Mouse (Mus musculus) MEL (cell line): ENCODE results near the gene Neurod4. TPM values are rescaled to one million over a fixed set of nuclear protein-coding genes. Genes with fewer than 3 reads are reported as not detected.

Experiments
- DNase-seq: peaks from one replicate; pipeline ENCODE4 v3.0.0; 2011; ENCODE audit warnings: low read depth, low spot score
- H3K27ac ChIP-seq: 2 replicates; pipeline ENCODE4 v1.5.1; 2012; ENCODE audit warnings: low read depth, mild to moderate bottlenecking, control low read depth, low read length, moderate library complexity; ENCODE audit not compliant: control insufficient read depth
- H3K27me3 ChIP-seq, 2 experiments: fragments of 150-350 bp in 1 of 2; sonication (generic) in 1 of 2; 2 replicates each; pipeline ENCODE4 v1.6.1; 2012; ENCODE audit warnings: low read length in 2 of 2, mild to moderate bottlenecking in 2 of 2, improper control_type of control experiment in 1 of 2, moderate library complexity in 1 of 2; ENCODE audit not compliant: insufficient read depth in 2 of 2, control insufficient read depth in 1 of 2
- H3K36me3 ChIP-seq, 2 experiments: 2 replicates each; pipeline ENCODE4 v1.6.1; 2012 to 2014; ENCODE audit warnings: low read length in 2 of 2, improper control_type of control experiment in 1 of 2, inconsistent platforms in 1 of 2, mild to moderate bottlenecking in 1 of 2; ENCODE audit not compliant: insufficient read depth in 2 of 2, control insufficient read depth in 1 of 2
- H3K4me1 ChIP-seq, 2 experiments: fragments of 150-350 bp in 1 of 2; sonication (generic) in 1 of 2; 2 replicates each; pipeline ENCODE4 v1.6.1; 2012; ENCODE audit warnings: low read length in 2 of 2, improper control_type of control experiment in 1 of 2, mild to moderate bottlenecking in 1 of 2; ENCODE audit not compliant: insufficient read depth in 2 of 2, control insufficient read depth in 1 of 2
- H3K4me3 ChIP-seq, 2 experiments: fragments of 150-350 bp in 1 of 2; sonication (generic) in 1 of 2; 2 replicates each; pipeline ENCODE4 v1.5.1; 2012; ENCODE audit warnings: low read depth in 2 of 2, low read length in 2 of 2, mild to moderate bottlenecking in 2 of 2, moderate library complexity in 2 of 2, control low read depth in 1 of 2, improper control_type of control experiment in 1 of 2; ENCODE audit not compliant: control insufficient read depth in 1 of 2, insufficient read depth in 1 of 2
- H3K79me2 ChIP-seq: 2 replicates; pipeline ENCODE4 v1.6.1; 2012; ENCODE audit warnings: mild to moderate bottlenecking, low read length, moderate library complexity; ENCODE audit not compliant: control insufficient read depth, poor library complexity, insufficient read depth
- H3K9ac ChIP-seq: 2 replicates; pipeline ENCODE4 v1.6.1; 2012; ENCODE audit warnings: low read depth, mild to moderate bottlenecking, control low read depth, low read length, moderate library complexity; ENCODE audit not compliant: control insufficient read depth, poor library complexity, severe bottlenecking
- H3K9me3 ChIP-seq: fragments of 150-350 bp; sonication (generic); replicated peaks from 2 replicates; pipeline ENCODE4 v1.6.1; 2012; ENCODE audit warnings: mild to moderate bottlenecking, low read length, improper control_type of control experiment, moderate library complexity; ENCODE audit not compliant: insufficient read depth
- CHD2 ChIP-seq: IDR thresholded peaks from 2 replicates; pipeline ENCODE4 v1.6.1; 2011; ENCODE audit warnings: low read length, improper control_type of control experiment
- CTCF ChIP-seq, 3 experiments: IDR thresholded peaks in 2 of 3; conservative IDR thresholded peaks in 1 of 3; 2 replicates each; pipeline ENCODE4 v1.5.1; 2011 to 2012; ENCODE audit warnings: low read length in 3 of 3, low read depth in 2 of 3, mild to moderate bottlenecking in 2 of 3, improper control_type of control experiment in 1 of 3, inconsistent platforms in 1 of 3, mixed read lengths in 1 of 3, moderate library complexity in 1 of 3; ENCODE audit not compliant: control insufficient read depth in 1 of 3, insufficient read depth in 1 of 3, poor library complexity in 1 of 3, severe bottlenecking in 1 of 3
- E2F4 ChIP-seq: IDR thresholded peaks from 2 replicates; pipeline ENCODE4 v1.6.1; 2011; ENCODE audit warnings: low read depth, low read length, improper control_type of control experiment, borderline replicate concordance
- EP300 ChIP-seq, 2 experiments: IDR thresholded peaks; 2 replicates each; pipeline ENCODE4 v1.6.1; 2011; ENCODE audit warnings: improper control_type of control experiment in 2 of 2, low read length in 2 of 2, low read depth in 1 of 2, mild to moderate bottlenecking in 1 of 2
- ETS1 ChIP-seq: IDR thresholded peaks from 2 replicates; pipeline ENCODE4 v1.6.1; 2012; ENCODE audit warnings: low read depth, mild to moderate bottlenecking, inconsistent platforms, low read length, improper control_type of control experiment, moderate library complexity
- GABPA ChIP-seq: IDR thresholded peaks from 2 replicates; pipeline ENCODE4 v1.6.1; 2012; ENCODE audit warnings: low read depth, mild to moderate bottlenecking, inconsistent platforms, low read length, improper control_type of control experiment, moderate library complexity
- GATA1 ChIP-seq: IDR thresholded peaks from 2 replicates; pipeline ENCODE4 v1.6.1; 2011; ENCODE audit warnings: low read depth, low read length, improper control_type of control experiment
- KAT2A ChIP-seq: conservative IDR thresholded peaks from 2 replicates; pipeline ENCODE4 v1.6.1; 2012; ENCODE audit warnings: low read depth, low read length, improper control_type of control experiment, inconsistent platforms
- MAFK ChIP-seq: IDR thresholded peaks from 2 replicates; pipeline ENCODE4 v1.6.1; 2011; ENCODE audit warnings: low read depth, mild to moderate bottlenecking, low read length, improper control_type of control experiment, borderline replicate concordance
- MAX ChIP-seq: IDR thresholded peaks from 2 replicates; pipeline ENCODE4 v1.6.1; 2011; ENCODE audit warnings: low read length, improper control_type of control experiment
- MXI1 ChIP-seq: IDR thresholded peaks from 2 replicates; pipeline ENCODE4 v1.6.1; 2011; ENCODE audit warnings: mild to moderate bottlenecking, low read depth, low read length, improper control_type of control experiment
- MYB ChIP-seq: IDR thresholded peaks from 2 replicates; pipeline ENCODE4 v1.6.1; 2011; ENCODE audit warnings: mild to moderate bottlenecking, low read depth, low read length, improper control_type of control experiment
- MYC ChIP-seq: IDR thresholded peaks from 2 replicates; pipeline ENCODE4 v1.6.1; 2011; ENCODE audit warnings: low read depth, mild to moderate bottlenecking, low read length, improper control_type of control experiment, moderate library complexity
- POLR2AphosphoS5 ChIP-seq: IDR thresholded peaks from 2 replicates; pipeline ENCODE4 v1.6.1; 2012; ENCODE audit warnings: low read depth, borderline replicate concordance, mild to moderate bottlenecking, inconsistent platforms, low read length, moderate library complexity, mixed read lengths
- RAD21 ChIP-seq: IDR thresholded peaks from 2 replicates; pipeline ENCODE4 v1.6.1; 2011; ENCODE audit warnings: mild to moderate bottlenecking, low read depth, low read length, improper control_type of control experiment
- SIN3A ChIP-seq: IDR thresholded peaks from 2 replicates; pipeline ENCODE4 v1.6.1; 2012; ENCODE audit warnings: low read length, improper control_type of control experiment, inconsistent platforms
- SMC3 ChIP-seq: IDR thresholded peaks from 2 replicates; pipeline ENCODE4 v1.6.1; 2011; ENCODE audit warnings: low read depth, low read length, improper control_type of control experiment
- TAL1 ChIP-seq: IDR thresholded peaks from 2 replicates; pipeline ENCODE4 v1.6.1; 2012; ENCODE audit warnings: mild to moderate bottlenecking, inconsistent platforms, low read length, moderate library complexity, mixed read lengths
- TBP ChIP-seq: IDR thresholded peaks from 2 replicates; pipeline ENCODE4 v1.8.0; 2011; ENCODE audit warnings: low read depth, low read length, improper control_type of control experiment
- TCF12 ChIP-seq: IDR thresholded peaks from 2 replicates; pipeline ENCODE4 v1.6.1; 2014; ENCODE audit warnings: low read depth, mild to moderate bottlenecking, inconsistent platforms, low read length, improper control_type of control experiment, moderate library complexity
- ZC3H11A ChIP-seq: IDR thresholded peaks from 2 replicates; pipeline ENCODE4 v1.6.1; 2012; ENCODE audit warnings: low read depth, mild to moderate bottlenecking, inconsistent platforms, low read length, improper control_type of control experiment
- ZKSCAN1 ChIP-seq: IDR thresholded peaks from 2 replicates; pipeline ENCODE4 v1.6.1; 2012; ENCODE audit warnings: low read depth, mild to moderate bottlenecking, inconsistent platforms, low read length, improper control_type of control experiment, moderate library complexity
- ZNF384 ChIP-seq: IDR thresholded peaks from 2 replicates; pipeline ENCODE4 v1.6.1; 2012; ENCODE audit warnings: low read depth, mild to moderate bottlenecking, inconsistent platforms, low read length, improper control_type of control experiment
- polyA plus RNA-seq, 2 experiments: library from polyadenylated mRNA; stranded (reverse) in 1 of 2; unstranded in 1 of 2; fragments of >175 nt in 1 of 2; fragments of >200 nt in 1 of 2; gene quantifications; 2 replicates each; pipeline versions ENCODE4 v1.2.1 to v1.2.4; 2012; ENCODE audit warnings: low replicate concordance in 2 of 2, low read depth in 1 of 2; ENCODE audit not compliant: insufficient read length in 2 of 2, insufficient read depth in 1 of 2, missing spikeins in 1 of 2
- total RNA-seq: library from RNA; depleted of rRNA; stranded (reverse); fragments of 300-350 nt; gene quantifications from 2 replicates; pipeline ENCODE4 v1.2.3, GENCODE M21; 2012

Gene Neurod4
- total and polyA plus RNA-seq, 3 experiments: not detected

GRCm38 (mm10) chr10:130314110-130314829 is 34.2 kb upstream of the Neurod4 start:
- peaks cover 7 to 9% of the 10 kb centered on the region in 2 experiments; a peak in 3 of 4 replicates for H3K4me1 ChIP-seq
- TF ChIP-seq TBP: no peak
- peak; percentile 64 for TF ChIP-seq TCF12
- TF ChIP-seq EP300 (IDR thresholded peaks at IDR 0.05; ENCODE audit: low read depth in 1 of 2, low read length in 2 of 2): peak in 1 of 2 experiments; percentile 21; a peak in 1 of 4 replicates
- no peak for TF ChIP-seq MXI1
- no peak for TF ChIP-seq MYC
- TF ChIP-seq MYB: no peak
- peak; percentile 62; the same call in 1 of the 2 replicates for TF ChIP-seq ZNF384
- TF ChIP-seq TAL1: peak; percentile 43; the same call in 1 of the 2 replicates
- TF ChIP-seq ETS1: peak; percentile 41; the same call in 1 of the 2 replicates
- no peak for TF ChIP-seq GATA1
- TF ChIP-seq, all 39 proteins: peak for 5
- H3K9ac ChIP-seq: no peak overlapping the region
- no peaks in the 10 kb centered on the region for H3K9me3 ChIP-seq
- no peaks in the 10 kb centered on the region for H3K27me3 ChIP-seq
- peak; percentile 45 for DNase-seq
- peaks cover 0 to 16% of the 10 kb centered on the region in 2 experiments; a peak in 2 of 4 replicates for H3K36me3 ChIP-seq
- no peaks in the 10 kb centered on the region for H3K79me2 ChIP-seq
- no peak overlapping the region for H3K4me3 ChIP-seq
- no peak overlapping the region for H3K27ac ChIP-seq

- H3K4me3 ChIP-seq: no peak overlapping the region
- H3K27me3 ChIP-seq: no peaks in the 10 kb centered on the region
- TF ChIP-seq SMC3 (peak; percentile 83), RAD21 (peak; percentile 77), SIN3A (no peak), ZC3H11A (peak; percentile 70), CHD2 (no peak), ZKSCAN1 (no peak), MXI1 (no peak), MAFK (no peak), E2F4 (no peak), POLR2AphosphoS5 (no peak), GABPA (no peak), KAT2A (no peak), MYC (peak; percentile 61), CTCF (IDR thresholded peaks at IDR 0.05 in 2 of 3, conservative IDR thresholded peaks at IDR 0.05 in 1 of 3; ENCODE audit: control insufficient read depth in 1 of 3, insufficient read depth in 1 of 3, low read depth in 2 of 3, low read length in 3 of 3, poor library complexity in 1 of 3, severe bottlenecking in 1 of 3) (peak; percentile 44 to 75 (median 67)), MAX (peak; percentile 15; the same call in 1 of the 2 replicates), ZNF384 (0 out of 2 replicates have a peak, but pooled peaks have one; percentile 9)
- TF ChIP-seq, all 39 proteins: peak for 7
- Histone ChIP-seq H3K9ac (no peak overlapping the region), H3K36me3 (peaks cover 0 to 12% of the 10 kb centered on the region in 2 experiments; a peak in 2 of 4 replicates), H3K4me1 (peaks cover 5 to 7% of the 10 kb centered on the region in 2 experiments; a peak in 3 of 4 replicates), H3K79me2 (no peaks in the 10 kb centered on the region), H3K27ac (no peak overlapping the region), H3K9me3 (no peaks in the 10 kb centered on the region)
- peak; percentile 78 for DNase-seq
These were observed 33.5 kb upstream of the Neurod4 start for GRCm38 (mm10) chr10:130313531-130313930.
